Mouse (Mus musculus) E14TG2a.4 (cell line): Measurements from ENCODE around the gene Gltp.
A peak's percentile ranks its signal among the peaks of the same experiment; 100 is the strongest.

Source experiments
- H3K27me3 ChIP-seq: 2 replicates; pipeline ENCODE4 v1.6.1; 2014; ENCODE audit warnings: low read length, control low read depth; ENCODE audit not compliant: insufficient read depth
- H3K36me3 ChIP-seq: 2 replicates; pipeline ENCODE4 v1.6.1; 2014; ENCODE audit warnings: low read length, control low read depth; ENCODE audit not compliant: insufficient read depth
- H3K4me1 ChIP-seq: replicated peaks from 2 replicates; pipeline ENCODE4 v1.6.1; 2014; ENCODE audit warnings: low read depth, low read length, control low read depth
- H3K4me3 ChIP-seq: replicated peaks from 2 replicates; pipeline ENCODE4 v1.5.1; 2014; ENCODE audit warnings: mild to moderate bottlenecking, low read length
- H3K9me3 ChIP-seq: 2 replicates; pipeline ENCODE4 v1.6.1; 2014; ENCODE audit warnings: low read length, control low read depth
- CTCF ChIP-seq: conservative IDR thresholded peaks from 2 replicates; pipeline ENCODE4 v1.5.1; 2014; ENCODE audit warnings: low read length
- NANOG ChIP-seq: IDR thresholded peaks from 2 replicates; pipeline ENCODE4 v1.6.1; 2014; ENCODE audit warnings: borderline replicate concordance, low read length, mixed read lengths
- POU5F1 ChIP-seq: IDR thresholded peaks from 2 replicates; pipeline ENCODE4 v1.6.1; 2014; ENCODE audit warnings: low read length, borderline replicate concordance

Gltp gene

DNA sequence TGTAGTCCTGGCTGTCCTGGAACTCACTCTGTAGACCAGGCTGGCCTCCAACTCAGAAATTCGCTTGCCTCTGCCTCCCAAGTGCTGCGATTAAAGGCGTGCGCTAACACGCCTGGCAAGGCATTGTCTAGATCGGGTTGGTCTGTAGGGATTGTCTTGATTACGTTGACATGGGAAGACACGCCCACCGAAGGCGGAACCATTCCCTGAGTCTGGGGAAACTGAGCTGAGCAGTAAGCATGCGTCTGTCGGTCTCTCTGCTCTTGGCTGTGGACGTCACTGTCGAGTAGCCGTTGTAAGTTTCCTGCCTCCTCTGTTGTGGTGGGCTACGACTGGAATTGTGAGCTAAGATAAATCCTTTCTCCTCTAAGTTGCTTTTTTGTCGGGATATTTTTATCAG, 6.2 kb upstream of the Gltp start:
- Histone ChIP-seq H3K27me3 (0 out of 2 replicates have a peak, but pooled peaks cover 13% of the 10 kb centered on the region), H3K36me3 (no peaks in the 10 kb centered on the region), H3K4me3 (peak overlapping the region; percentile 55), H3K9me3 (no peaks in the 10 kb centered on the region), H3K4me1 (peaks cover 44% of the 10 kb centered on the region)
- TF ChIP-seq NANOG (no peak), POU5F1 (no peak), CTCF (no peak)

DNA sequence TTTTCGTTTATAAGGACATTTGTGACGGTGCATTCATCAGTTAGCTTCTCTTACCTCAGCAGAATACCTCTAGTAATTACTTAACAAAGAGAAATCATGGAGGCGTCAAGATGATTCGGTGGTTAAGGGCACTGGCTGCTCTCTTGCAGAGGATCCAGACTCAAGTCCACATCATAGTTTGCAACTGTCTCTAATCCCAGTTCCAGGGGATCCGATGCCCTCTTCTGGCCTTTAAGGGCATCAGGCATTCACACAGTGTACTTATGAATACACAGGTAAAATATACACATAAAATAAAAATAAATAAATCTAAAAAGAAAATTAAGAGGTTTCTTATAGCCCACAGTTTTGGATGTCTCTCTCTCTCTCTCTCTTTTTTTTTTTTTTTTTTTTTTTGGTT, 5.0 kb upstream of the Gltp start:
- H3K27me3 ChIP-seq = 0 out of 2 replicates have a peak, but pooled peaks cover 13% of the 10 kb centered on the region
- no peaks in the 10 kb centered on the region for H3K9me3 ChIP-seq
- no peaks in the 10 kb centered on the region for H3K36me3 ChIP-seq
- H3K4me1 ChIP-seq = peaks cover 47% of the 10 kb centered on the region
- no peak for TF ChIP-seq NANOG
- no peak for TF ChIP-seq POU5F1
- TF ChIP-seq CTCF = no peak
- H3K4me3 ChIP-seq = no peak overlapping the region

DNA sequence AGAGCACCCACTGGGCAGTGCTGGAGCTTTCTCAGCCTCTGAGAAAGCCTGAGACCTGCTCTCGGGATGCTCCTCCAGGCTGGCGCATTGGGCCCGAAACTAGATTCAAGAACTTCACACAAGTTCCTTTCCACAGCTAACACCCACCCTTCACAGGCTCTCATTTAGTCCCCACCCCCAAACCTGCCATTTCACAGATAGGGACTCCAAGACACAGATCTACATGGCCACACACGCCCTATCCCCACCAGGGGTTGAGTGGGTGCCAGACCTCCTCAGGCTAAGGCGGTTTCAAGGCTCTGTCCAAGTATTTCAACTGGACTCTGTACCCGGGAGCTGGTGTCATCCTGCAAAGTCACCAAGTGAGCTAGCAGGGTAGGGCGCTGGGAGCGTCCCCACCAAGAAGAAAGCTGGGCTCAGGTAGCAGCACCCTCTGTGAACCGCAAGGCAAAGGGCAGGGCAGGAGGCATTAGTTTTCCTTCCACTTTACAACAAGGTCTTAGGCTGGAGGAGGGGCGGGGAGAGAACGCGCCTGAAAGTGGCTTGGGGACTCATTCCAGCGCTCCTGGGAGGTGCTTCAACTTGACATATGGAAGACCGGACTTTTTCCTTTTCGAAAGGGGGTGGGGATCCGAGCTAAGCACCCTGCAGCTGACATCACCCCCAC, 951 bp downstream of the Gltp start:
- TF ChIP-seq POU5F1 (no peak), NANOG (no peak), CTCF (no peak)
- H3K4me3 ChIP-seq = peak overlapping the region; percentile 90

DNA sequence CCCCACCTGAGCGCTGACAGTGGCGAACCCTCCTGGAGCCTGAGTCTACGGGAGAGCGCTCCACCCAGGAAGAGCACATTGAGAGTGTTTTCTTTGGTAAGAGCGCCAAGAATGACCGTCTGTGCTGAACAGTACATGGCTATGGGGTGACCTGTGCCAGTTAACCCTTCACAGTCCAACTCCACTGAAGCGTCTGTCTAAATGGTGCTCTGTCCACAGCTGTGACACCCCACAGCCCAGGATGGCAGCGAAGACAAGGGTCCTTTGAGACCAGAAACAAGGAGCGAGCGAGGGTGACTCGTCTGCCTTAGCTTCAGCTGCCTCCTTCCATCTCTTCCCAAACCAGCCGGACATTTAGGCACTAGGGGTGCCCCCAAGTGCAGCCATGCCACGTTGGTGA, 2.1 kb downstream of the Gltp start:
- Histone ChIP-seq H3K4me1 (peaks cover 66% of the 10 kb centered on the region), H3K4me3 (no peak overlapping the region), H3K27me3 (0 out of 2 replicates have a peak, but pooled peaks cover 5% of the 10 kb centered on the region), H3K9me3 (no peaks in the 10 kb centered on the region), H3K36me3 (no peaks in the 10 kb centered on the region)
- TF ChIP-seq POU5F1 = no peak
- no peak for TF ChIP-seq NANOG
- no peak for TF ChIP-seq CTCF

More for the DNA sequence above, 951 bp downstream of the Gltp start:
- Histone ChIP-seq H3K36me3 (no peaks in the 10 kb centered on the region), H3K27me3 (0 out of 2 replicates have a peak, but pooled peaks cover 13% of the 10 kb centered on the region), H3K4me1 (peaks cover 55% of the 10 kb centered on the region), H3K9me3 (no peaks in the 10 kb centered on the region)

DNA sequence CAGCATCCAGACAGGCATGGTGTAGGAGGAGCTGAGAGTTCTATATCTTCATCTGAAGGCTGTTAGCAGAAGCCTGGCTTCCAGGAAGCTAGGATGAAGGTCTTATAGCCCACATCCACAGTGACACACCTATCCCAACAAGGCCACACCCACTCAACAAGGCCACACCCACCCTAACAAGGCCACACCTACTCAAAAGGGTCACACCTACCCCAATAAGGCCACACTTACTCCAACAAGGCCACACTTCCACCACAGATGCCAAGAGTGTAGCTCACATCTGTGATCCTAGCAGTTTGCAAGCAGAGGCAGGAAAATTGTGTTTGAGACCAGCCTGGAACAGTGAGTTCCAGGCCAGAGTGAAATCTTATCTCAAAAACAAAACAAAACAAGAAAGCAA, 2.9 kb downstream of the Gltp start:
- no peaks in the 10 kb centered on the region for H3K27me3 ChIP-seq
- H3K9me3 ChIP-seq = no peaks in the 10 kb centered on the region
- TF ChIP-seq CTCF (no peak), NANOG (no peak), POU5F1 (no peak)
- 0 out of 2 replicates have a peak, but pooled peaks cover under 1% of the 10 kb centered on the region for H3K36me3 ChIP-seq
- H3K4me1 ChIP-seq = peaks cover 68% of the 10 kb centered on the region
- no peak overlapping the region for H3K4me3 ChIP-seq

DNA sequence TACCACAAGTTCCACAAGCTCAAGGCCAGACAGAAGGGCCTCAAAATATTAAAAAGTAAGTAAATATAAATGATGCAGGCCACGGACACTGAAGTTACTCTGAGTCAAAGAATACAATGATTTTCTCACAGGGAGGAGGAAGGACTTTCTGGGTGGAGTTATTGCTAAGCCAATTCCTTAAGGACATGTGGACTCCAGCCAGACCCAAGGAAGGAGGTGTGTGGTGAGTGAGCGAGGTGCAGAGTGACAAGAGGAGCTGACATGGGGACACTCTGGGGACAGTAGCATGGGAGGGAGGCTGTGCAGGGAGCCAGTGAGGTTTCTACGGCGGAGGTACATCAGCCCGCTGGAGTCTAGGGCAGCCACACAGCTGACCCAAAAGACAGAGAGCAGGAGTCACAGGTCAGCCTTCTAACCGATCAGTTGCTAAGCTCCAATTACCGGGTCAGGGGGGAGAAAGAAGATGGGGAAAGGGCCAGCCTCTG, 4.0 kb downstream of the Gltp start:
- 0 out of 2 replicates have a peak, but pooled peaks cover 10% of the 10 kb centered on the region for H3K36me3 ChIP-seq
- no peaks in the 10 kb centered on the region for H3K9me3 ChIP-seq
- TF ChIP-seq CTCF (no peak), NANOG (no peak), POU5F1 (no peak)
- H3K4me3 ChIP-seq = 0 out of 2 replicates have a peak overlapping the region, but pooled peaks have one; percentile 17
- H3K4me1 ChIP-seq = peaks cover 67% of the 10 kb centered on the region
- no peaks in the 10 kb centered on the region for H3K27me3 ChIP-seq

DNA sequence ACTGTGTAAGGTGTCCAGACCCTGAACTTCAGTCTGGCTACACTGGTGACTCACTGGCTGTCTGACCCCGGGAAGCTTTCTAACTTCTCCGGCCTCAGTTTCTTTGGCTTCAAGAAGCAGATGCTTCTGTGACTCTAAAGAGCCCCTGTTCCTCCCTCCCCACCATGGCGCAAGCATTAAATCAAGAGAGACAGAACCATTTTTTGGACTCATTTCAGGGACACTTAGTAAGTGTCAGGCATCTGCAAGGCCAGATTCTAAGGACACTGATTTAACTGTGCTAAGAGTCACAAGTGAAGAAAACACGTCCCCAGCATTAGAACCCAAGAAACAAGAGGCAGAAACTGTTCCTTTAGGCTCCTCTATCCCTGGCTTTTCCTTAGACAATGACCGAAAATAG, 4.8 kb downstream of the Gltp start:
- Histone ChIP-seq H3K27me3 (no peaks in the 10 kb centered on the region), H3K9me3 (no peaks in the 10 kb centered on the region), H3K4me1 (peaks cover 66% of the 10 kb centered on the region), H3K36me3 (0 out of 2 replicates have a peak, but pooled peaks cover 15% of the 10 kb centered on the region), H3K4me3 (no peak overlapping the region)
- TF ChIP-seq CTCF = no peak
- TF ChIP-seq POU5F1 = no peak
- TF ChIP-seq NANOG = no peak

DNA sequence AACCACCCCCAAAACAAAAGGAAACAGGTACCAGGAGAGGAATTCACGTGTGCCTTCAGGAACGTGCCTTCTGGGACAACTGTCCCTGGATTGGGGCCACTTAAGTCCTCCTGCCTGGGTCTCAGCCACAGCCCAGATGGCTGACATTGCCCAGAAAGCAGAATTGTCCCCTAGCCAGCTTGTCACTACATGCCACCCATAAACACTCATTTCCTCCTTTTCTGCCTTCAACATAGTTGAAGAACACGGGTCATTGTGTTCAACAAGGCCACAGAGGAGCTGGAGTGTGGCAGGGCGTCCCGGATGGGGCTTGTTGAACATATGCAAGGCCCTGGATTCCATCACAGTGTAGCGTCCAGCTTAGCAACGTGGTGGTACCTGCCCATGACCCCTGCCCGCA, 9.1 kb downstream of the Gltp start:
- H3K27me3 ChIP-seq = no peaks in the 10 kb centered on the region
- TF ChIP-seq POU5F1 (no peak), CTCF (no peak), NANOG (no peak)

More for the DNA sequence above, 9.1 kb downstream of the Gltp start:
- peaks cover 31% of the 10 kb centered on the region for H3K36me3 ChIP-seq
- H3K9me3 ChIP-seq = no peaks in the 10 kb centered on the region
- H3K4me1 ChIP-seq = peaks cover 65% of the 10 kb centered on the region
- no peak overlapping the region for H3K4me3 ChIP-seq
